Mouse (Mus musculus): ENCODE measurements around the gene Alox5.

DNA sequence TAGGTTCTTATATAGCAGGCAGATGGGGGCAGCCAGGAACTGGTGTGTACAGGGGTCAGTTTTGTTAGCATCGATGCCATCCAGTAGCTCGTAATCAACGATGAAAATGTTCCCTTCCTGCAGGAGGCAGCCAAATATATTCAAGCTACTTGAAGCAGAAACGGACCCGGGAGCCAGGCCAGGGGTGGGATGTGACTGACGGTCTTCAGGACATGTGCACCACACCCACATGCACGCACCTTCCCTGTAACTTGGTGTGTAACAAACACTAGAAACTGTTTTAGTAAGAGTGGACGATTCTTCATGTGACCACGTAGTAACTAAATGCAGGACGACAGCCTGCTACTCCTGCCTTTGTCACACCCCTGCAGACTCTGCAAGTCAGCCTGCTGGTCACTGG, 40.7 kb downstream of the Alox5 start:
- TF ChIP-seq CTCF (IDR thresholded peaks at IDR 0.05; ENCODE audit: borderline replicate concordance, insufficient read depth, low read length) (no peak), POLR2A (IDR thresholded peaks at IDR 0.05; ENCODE audit: low read depth, low read length) (no peak)
